Mouse (Mus musculus) Muller cell, postnatal 12 days (primary cell): ENCODE measurements at regions not wholly inside any gene's neighbourhood (a gene's known extent, or its start where the extent isn't known, plus 50 kb on each side); places are given as distances from the start of the nearest gene placed in this dataset.
A peak's percentile ranks its signal among the peaks of the same experiment; 100 is the strongest.

Experiments
- DNase-seq: peaks from one replicate; pipeline ENCODE4 v3.0.0-alpha.2; 2015; ENCODE audit errors: inconsistent ontology term

DNA sequence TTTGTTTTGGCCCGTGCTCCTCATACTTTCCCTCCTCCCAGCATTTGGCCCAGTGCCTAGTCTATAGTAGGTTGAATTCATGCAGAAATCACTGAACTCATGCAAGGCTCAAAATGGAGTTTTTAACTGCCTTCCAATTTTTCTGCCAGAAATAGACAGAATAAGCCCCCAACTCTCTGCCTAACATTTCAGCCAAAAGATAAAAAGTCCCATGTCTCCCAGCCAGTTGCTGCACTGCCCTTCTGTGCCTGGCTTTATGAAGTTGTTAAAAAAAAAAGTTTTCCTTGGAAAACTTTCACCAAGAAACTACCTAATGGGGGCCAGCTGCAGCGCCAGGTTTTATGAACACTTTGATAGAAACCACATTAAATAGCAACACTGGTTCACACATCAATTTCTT lies 222.0 kb downstream of the Zic3 start:
- no peak for DNase-seq

DNA sequence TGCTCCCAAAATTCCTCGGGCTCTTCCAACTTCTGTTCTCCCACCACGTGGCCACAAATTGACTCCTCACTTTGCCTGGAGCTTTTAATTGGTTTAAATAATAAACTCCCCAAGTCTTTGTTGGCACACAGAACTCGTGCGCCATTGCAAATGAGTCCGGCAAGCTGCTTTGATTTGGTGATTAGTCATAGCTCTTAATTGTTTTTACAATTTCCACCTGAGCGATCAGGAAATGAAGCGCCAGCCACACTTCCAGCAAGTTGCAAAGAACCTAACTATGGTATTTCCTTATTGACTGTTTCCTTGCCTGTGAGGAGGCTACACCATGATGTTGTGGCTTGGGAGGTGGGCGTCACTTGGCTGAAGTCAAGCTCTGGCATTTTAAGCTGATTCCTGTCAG lies 233.5 kb downstream of the Zic3 start:
- DNase-seq, result peak; percentile 87

DNA sequence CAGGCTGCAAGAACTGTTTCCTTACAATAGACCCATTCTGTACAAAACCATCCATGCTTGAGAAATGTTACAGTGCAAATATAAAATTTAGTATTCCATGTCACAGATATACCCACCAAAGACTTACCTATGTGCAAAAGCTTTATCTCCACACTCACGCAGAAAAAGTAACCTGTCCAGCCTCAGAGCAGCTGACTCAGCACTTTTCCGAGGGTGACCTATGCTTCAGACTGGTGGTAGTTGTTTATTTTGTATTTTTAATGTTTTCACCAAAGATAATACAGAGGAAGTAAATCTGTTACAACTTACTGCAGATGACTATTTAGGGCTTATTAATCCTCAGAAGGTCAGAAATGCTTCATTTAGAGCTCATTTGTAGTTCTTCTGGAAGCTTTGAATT lies 260.4 kb downstream of the Zic3 start:
- DNase-seq, result no peak

DNA sequence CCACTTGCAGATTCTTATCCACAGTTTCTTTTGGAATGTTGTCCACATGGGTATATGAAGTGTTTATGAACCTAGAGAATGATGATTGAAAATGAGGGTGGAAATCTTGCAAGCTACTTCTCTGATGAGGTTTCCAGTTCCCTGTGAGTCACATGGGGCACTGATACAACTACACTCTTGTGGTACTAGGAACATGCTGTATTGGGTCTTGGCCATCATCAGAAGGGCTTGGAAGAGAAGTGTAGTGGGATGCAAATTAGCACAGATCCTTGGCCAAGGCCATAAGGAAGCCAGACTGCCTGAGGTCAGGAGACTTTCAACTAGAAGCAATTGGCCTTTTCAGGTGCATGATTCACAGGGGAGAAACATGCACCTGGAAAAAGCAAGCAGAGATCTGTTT lies 300.3 kb downstream of the Zic3 start:
- no peak for DNase-seq

DNA sequence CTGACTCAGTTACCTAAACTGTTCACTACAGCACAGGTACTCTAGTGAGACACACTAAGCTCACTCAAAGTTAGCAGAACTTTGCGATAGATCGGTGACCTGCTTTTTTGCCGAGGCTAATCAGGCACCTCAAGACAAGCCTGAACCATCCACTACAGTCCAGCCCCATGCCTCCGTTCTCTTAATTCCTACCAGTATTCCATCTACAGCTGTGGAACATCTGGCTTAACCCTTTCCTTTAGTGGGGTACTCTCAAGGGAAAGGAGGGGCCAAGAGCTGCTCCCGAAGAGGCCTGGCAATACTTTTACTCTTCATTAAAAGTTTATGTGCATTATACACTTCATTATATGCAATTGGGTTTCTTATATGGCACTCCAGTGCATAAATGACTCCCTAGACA lies 329.1 kb downstream of the Zic3 start:
- DNase-seq, result no peak

DNA sequence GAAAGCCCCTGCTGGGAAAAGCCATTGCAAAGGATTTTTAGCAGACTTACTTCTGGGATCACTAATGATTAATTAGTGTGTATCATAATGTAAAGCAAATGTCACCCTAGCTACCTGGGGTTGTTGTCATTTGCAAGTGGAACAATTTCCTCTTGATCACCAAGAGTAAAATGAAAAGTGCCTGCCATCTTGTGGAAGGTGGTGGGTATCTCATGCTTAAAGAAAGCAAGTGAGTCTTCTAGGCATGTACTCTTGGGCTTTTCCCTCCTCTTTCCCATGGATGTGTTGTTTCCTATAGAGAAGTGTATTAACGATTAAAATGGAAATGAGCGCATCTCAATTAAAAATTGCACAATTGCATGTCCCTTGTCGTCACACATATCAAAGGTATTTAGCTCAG lies 355.4 kb downstream of the Zic3 start:
- DNase-seq, result peak; percentile 14
